Mouse (Mus musculus): ENCODE results near the gene Gpatch2l. TPM values are rescaled to one million over a fixed set of nuclear protein-coding genes. Genes with fewer than 3 reads are reported as not detected.

Gpatch2l gene
- total and polyA plus RNA-seq, 3 experiments = 5.5 to 8.5 (median 8.0) TPM

DNA sequence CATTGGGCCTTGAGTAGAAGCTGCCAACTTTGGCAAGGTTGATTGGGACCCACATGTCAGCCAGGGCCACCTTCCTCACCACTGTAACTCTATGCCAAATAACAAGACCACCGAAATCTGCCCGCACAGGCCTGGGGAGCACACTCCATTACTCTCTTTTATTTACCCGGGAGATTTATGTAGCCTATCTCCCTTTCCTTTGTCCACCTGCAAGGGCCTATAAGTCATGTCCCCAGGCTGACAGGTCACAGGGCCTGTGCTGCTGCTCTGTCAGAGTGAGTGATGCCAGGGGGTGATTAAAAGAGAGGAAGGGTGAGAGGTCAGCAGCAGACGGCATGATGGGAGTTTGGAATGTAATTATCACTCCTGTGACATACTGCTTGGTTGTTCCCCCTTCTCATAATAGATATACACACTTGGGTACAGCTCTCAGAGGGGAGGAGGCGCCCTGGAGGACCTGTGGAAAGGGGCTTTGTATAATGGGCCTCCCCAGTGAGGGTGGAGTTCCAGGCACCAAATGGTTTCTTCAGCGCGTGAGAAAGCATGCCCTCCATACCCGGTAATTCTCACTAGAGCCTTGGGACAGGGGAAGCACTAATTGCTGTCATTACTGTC, 38.1 kb upstream of the Gpatch2l start:
- dilution Hi-C loops (cut with MboI; ENCODE audit: extremely low pct_ligation_motif_present, extremely low pct_unique_long_range_greater_than_20kb, low sequenced_read_pairs) (no loop called here), in situ Hi-C loops (cut with MboI; ENCODE audit: low pct_ligation_motif_present, low pct_unique_long_range_greater_than_20kb, low sequenced_read_pairs) (no loop called here)
- Histone ChIP-seq H3K27me3 (replicated peaks) (peaks cover 1% of the 10 kb centered on the region), H3K4me1 (ENCODE audit: control insufficient read depth in 1 of 2, insufficient read depth in 2 of 2) (peaks cover 0 to 4% of the 10 kb centered on the region in 2 experiments; a peak in 1 of 4 replicates), H3K36me3 (replicated peaks in 1 of 2; ENCODE audit: control insufficient read depth in 1 of 2, insufficient read depth in 1 of 2, low read length in 1 of 2) (no peaks in the 10 kb centered on the region), H3K4me2 (ENCODE audit: insufficient read depth, low read depth, poor library complexity, severe bottlenecking) (no peak overlapping the region), H3K79me2 (replicated peaks; ENCODE audit: control insufficient read depth, extremely low read depth, insufficient read depth, poor library complexity, severe bottlenecking) (no peaks in the 10 kb centered on the region), H3K4me3 (replicated peaks in 1 of 3; ENCODE audit: low read depth in 2 of 3, low read length in 2 of 3, poor library complexity in 1 of 3) (no peak overlapping the region), H3K9me3 (replicated peaks; ENCODE audit: low read length) (no peaks in the 10 kb centered on the region), H3K27ac (ENCODE audit: insufficient read depth, low read depth) (no peak overlapping the region), H3K9ac (ENCODE audit: insufficient read depth, low read depth) (no peak overlapping the region)
- DNase-seq (ENCODE audit: extremely low read depth) = no peak
- TF ChIP-seq KAT2A (IDR thresholded peaks at IDR 0.05; ENCODE audit: insufficient replicate concordance, low read length) (no peak), ZMIZ1 (IDR thresholded peaks at IDR 0.05; ENCODE audit: low read depth, low read length) (no peak), MEF2A (IDR thresholded peaks at IDR 0.05; ENCODE audit: borderline replicate concordance, low read depth, low read length) (no peak), UBTF (IDR thresholded peaks at IDR 0.05; ENCODE audit: low read depth, low read length) (no peak), ELF1 (IDR thresholded peaks at IDR 0.05; ENCODE audit: low read depth, low read length) (no peak), SMC3 (IDR thresholded peaks at IDR 0.05; ENCODE audit: low read depth, low read length) (no peak), MAX (IDR thresholded peaks at IDR 0.05; ENCODE audit: low read length) (no peak), PAX5 (IDR thresholded peaks at IDR 0.05; ENCODE audit: low read length) (no peak), CHD2 (IDR thresholded peaks at IDR 0.05; ENCODE audit: low read length) (no peak), JUND (conservative IDR thresholded peaks at IDR 0.05; ENCODE audit: low read depth, low read length) (no peak), ETS1 (conservative IDR thresholded peaks at IDR 0.05; ENCODE audit: low read depth, low read length) (no peak), TBP (conservative IDR thresholded peaks at IDR 0.05; ENCODE audit: low read depth, low read length) (no peak), RCOR1 (conservative IDR thresholded peaks at IDR 0.05; ENCODE audit: low read depth, low read length) (no peak), ZC3H11A (IDR thresholded peaks at IDR 0.05; ENCODE audit: low read depth, low read length) (no peak), POLR2A (IDR thresholded peaks at IDR 0.05; ENCODE audit: low read depth, low read length) (no peak), ZNF384 (IDR thresholded peaks at IDR 0.05; ENCODE audit: low read depth, low read length) (no peak), SIN3A (IDR thresholded peaks at IDR 0.05; ENCODE audit: low read length) (no peak), HCFC1 (IDR thresholded peaks at IDR 0.05; ENCODE audit: low read depth, low read length) (no peak), E2F4 (IDR thresholded peaks at IDR 0.05; ENCODE audit: insufficient replicate concordance, low read depth, low read length) (no peak)

DNA sequence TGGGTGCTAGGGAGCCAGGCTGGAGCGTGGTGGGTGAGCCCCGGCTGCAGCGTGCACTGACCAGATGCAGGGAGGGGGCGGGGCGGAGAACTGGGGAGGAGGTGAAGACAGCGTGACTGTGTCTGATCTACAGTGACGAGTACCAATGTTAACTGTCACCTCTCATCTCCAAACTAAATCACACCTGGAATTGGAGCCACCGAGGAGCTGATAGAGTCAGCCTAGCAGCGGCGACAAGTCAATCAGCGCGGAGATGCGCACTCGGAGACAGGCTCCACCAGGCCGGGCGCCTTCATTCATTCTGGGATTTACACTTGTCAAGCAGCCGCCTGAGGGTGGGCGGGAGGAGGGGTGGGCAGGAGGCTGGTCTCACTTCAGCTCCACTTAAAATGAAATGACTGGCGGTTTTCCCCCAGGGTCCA, 30.5 kb upstream of the Gpatch2l start:
- H3K27ac ChIP-seq (ENCODE audit: insufficient read depth, low read depth) = no peak overlapping the region
- no peaks in the 10 kb centered on the region for H3K79me2 ChIP-seq (replicated peaks; ENCODE audit: control insufficient read depth, extremely low read depth, insufficient read depth, poor library complexity, severe bottlenecking)
- dilution Hi-C loops (cut with MboI; ENCODE audit: extremely low pct_ligation_motif_present, extremely low pct_unique_long_range_greater_than_20kb, low sequenced_read_pairs) (no loop called here), in situ Hi-C loops (cut with MboI; ENCODE audit: low pct_ligation_motif_present, low pct_unique_long_range_greater_than_20kb, low sequenced_read_pairs) (no loop called here)
- H3K4me3 ChIP-seq (replicated peaks in 1 of 3; ENCODE audit: low read depth in 2 of 3, low read length in 2 of 3, poor library complexity in 1 of 3) = no peak overlapping the region
- H3K4me1 ChIP-seq (ENCODE audit: control insufficient read depth in 1 of 2, insufficient read depth in 2 of 2) = peaks cover 0 to 5% of the 10 kb centered on the region in 2 experiments; a peak in 1 of 4 replicates
- no peaks in the 10 kb centered on the region for H3K9me3 ChIP-seq (replicated peaks; ENCODE audit: low read length)
- no peak overlapping the region for H3K9ac ChIP-seq (ENCODE audit: insufficient read depth, low read depth)
- H3K36me3 ChIP-seq (replicated peaks in 1 of 2; ENCODE audit: control insufficient read depth in 1 of 2, insufficient read depth in 1 of 2, low read length in 1 of 2) = no peaks in the 10 kb centered on the region
- H3K4me2 ChIP-seq (ENCODE audit: insufficient read depth, low read depth, poor library complexity, severe bottlenecking) = no peak overlapping the region
- H3K27me3 ChIP-seq (replicated peaks) = peaks cover 36% of the 10 kb centered on the region
- TF ChIP-seq POLR2AphosphoS2 (IDR thresholded peaks at IDR 0.05; ENCODE audit: low read depth, low read length) (no peak), JUND (conservative IDR thresholded peaks at IDR 0.05; ENCODE audit: low read depth, low read length) (no peak), CHD2 (IDR thresholded peaks at IDR 0.05; ENCODE audit: low read length) (no peak), ZNF384 (IDR thresholded peaks at IDR 0.05; ENCODE audit: low read depth, low read length) (no peak), RAD21 (IDR thresholded peaks at IDR 0.05; ENCODE audit: low read depth, low read length) (no peak), E2F4 (IDR thresholded peaks at IDR 0.05; ENCODE audit: insufficient replicate concordance, low read depth, low read length) (no peak), MXI1 (IDR thresholded peaks at IDR 0.05; ENCODE audit: low read depth, low read length) (no peak), TCF12 (IDR thresholded peaks at IDR 0.05; ENCODE audit: low read depth, low read length) (no peak)
- no peak for DNase-seq (ENCODE audit: extremely low read depth)
